Mouse (Mus musculus) heart, embryonic 10.5 days (tissue): ENCODE results near the gene Fancg. TPM values are rescaled to one million over a fixed set of nuclear protein-coding genes. Genes with fewer than 3 reads are reported as not detected.
A peak's percentile ranks its signal among the peaks of the same experiment; 100 is the strongest.

Experiments
- DNase-seq: peaks from one replicate; pipeline ENCODE4 v3.0.0-alpha.2; 2017; ENCODE audit warnings: low spot score
- H3K27ac ChIP-seq: fragments of 300-500 bp; sonication (generic); 2 replicates; pipeline ENCODE4 v1.5.1; 2016; ENCODE audit warnings: mild to moderate bottlenecking
- H3K27me3 ChIP-seq: fragments of 300-500 bp; sonication (generic); 2 replicates; pipeline ENCODE4 v1.6.1; 2016; ENCODE audit warnings: mild to moderate bottlenecking; ENCODE audit not compliant: poor library complexity, insufficient read depth, severe bottlenecking
- H3K36me3 ChIP-seq: fragments of 300-500 bp; sonication (generic); 2 replicates; pipeline ENCODE4 v1.6.1; 2016; ENCODE audit warnings: mild to moderate bottlenecking, moderate library complexity
- H3K4me1 ChIP-seq: fragments of 300-500 bp; sonication (generic); 2 replicates; pipeline ENCODE4 v1.6.1; 2016; ENCODE audit warnings: mild to moderate bottlenecking
- H3K4me3 ChIP-seq: fragments of 300-500 bp; sonication (generic); 2 replicates; pipeline ENCODE4 v1.5.1; 2016; ENCODE audit warnings: mild to moderate bottlenecking, moderate library complexity
- H3K9me3 ChIP-seq: fragments of 300-500 bp; sonication (generic); 2 replicates; pipeline ENCODE4 v1.6.1; 2016; ENCODE audit warnings: mild to moderate bottlenecking, moderate library complexity
- WGBS: fragments of 180-500 bp; shearing (Covaris S2); methylation state at CpG from one replicate; pipeline ENCODE4 v1.1.7; 2016; 5-methylcytosine and 5-hydroxymethylcytosine counted together
- polyA plus RNA-seq: library from polyadenylated mRNA; unstranded; fragments of >200 nt; fragmentation: Nextera tagmentation; extraction: Ambion mirVana; gene quantifications from 2 replicates; pipeline ENCODE4 v1.2.1, GENCODE M21; 2016

Fancg gene
- polyA plus RNA-seq, 1 experiment from 2014 or later: 18.0 TPM

GRCm38 (mm10) chr4:43030780-43031230, 20.5 kb upstream of the Fancg start:
- Histone ChIP-seq H3K27ac (peak overlapping the region; percentile 96), H3K4me3 (peak overlapping the region; percentile 73), H3K9me3 (no peaks in the 10 kb centered on the region), H3K27me3 (no peaks in the 10 kb centered on the region), H3K4me1 (peaks cover 19% of the 10 kb centered on the region), H3K36me3 (peaks cover 57% of the 10 kb centered on the region)
- 2% methylated on average over 28 of the region's 28 CpGs for WGBS
- DNase-seq: no peak

- Histone ChIP-seq H3K4me1 (peaks cover 19% of the 10 kb centered on the region), H3K27ac (peak overlapping the region; percentile 96), H3K9me3 (no peaks in the 10 kb centered on the region), H3K4me3 (peak overlapping the region; percentile 73), H3K27me3 (no peaks in the 10 kb centered on the region), H3K36me3 (peaks cover 54% of the 10 kb centered on the region)
- no peak for DNase-seq
- 66% methylated on average over 9 of the region's 9 CpGs for WGBS
These were observed 20.0 kb upstream of the Fancg start for GRCm38 (mm10) chr4:43030352-43030751.

- no peak for DNase-seq
- Histone ChIP-seq H3K36me3 (peaks cover 52% of the 10 kb centered on the region), H3K4me1 (peaks cover 25% of the 10 kb centered on the region), H3K4me3 (no peak overlapping the region; the same call in 1 of the 2 replicates), H3K9me3 (no peaks in the 10 kb centered on the region), H3K27me3 (no peaks in the 10 kb centered on the region), H3K27ac (no peak overlapping the region)
- 89% methylated on average over 9 of the region's 9 CpGs for WGBS
These were observed 19.4 kb upstream of the Fancg start for GRCm38 (mm10) chr4:43029749-43030148.

- 92% methylated on average over 7 of the region's 7 CpGs for WGBS
- no peak overlapping the region for H3K27ac ChIP-seq
- no peaks in the 10 kb centered on the region for H3K9me3 ChIP-seq
- no peak for DNase-seq
- no peak overlapping the region for H3K4me3 ChIP-seq
- H3K36me3 ChIP-seq: peaks cover 52% of the 10 kb centered on the region
- peaks cover 31% of the 10 kb centered on the region for H3K4me1 ChIP-seq
- no peaks in the 10 kb centered on the region for H3K27me3 ChIP-seq
These were observed 18.8 kb upstream of the Fancg start for GRCm38 (mm10) chr4:43029121-43029520.

GRCm38 (mm10) chr4:43025084-43025960, 15.0 kb upstream of the Fancg start, which contains the start of gene Pigo:
Gene Pigo, minus strand, starts transcription at chr4:43025819.
- no peaks in the 10 kb centered on the region for H3K9me3 ChIP-seq
- peaks cover 81% of the 10 kb centered on the region for H3K36me3 ChIP-seq
- H3K27ac ChIP-seq: peak within 1 kb of the TSS; percentile 90
- peak within 1 kb of the TSS; percentile 74 for H3K4me3 ChIP-seq
- WGBS: 8% methylated on average over 42 of the region's 42 CpGs
- peak; percentile 96 for DNase-seq
- H3K27me3 ChIP-seq: no peaks in the 10 kb centered on the region
- H3K4me1 ChIP-seq: peaks cover 20% of the 10 kb centered on the region

GRCm38 (mm10) chr4:43024673-43025072, 14.4 kb upstream of the Fancg start:
- Histone ChIP-seq H3K27ac (peak overlapping the region; percentile 90), H3K27me3 (no peaks in the 10 kb centered on the region), H3K4me3 (peak overlapping the region; percentile 74), H3K4me1 (peaks cover 14% of the 10 kb centered on the region), H3K36me3 (peaks cover 84% of the 10 kb centered on the region), H3K9me3 (no peaks in the 10 kb centered on the region)
- DNase-seq: no peak
- 73% methylated on average over 14 of the region's 14 CpGs for WGBS

- no peak overlapping the region for H3K27ac ChIP-seq
- peaks cover 11% of the 10 kb centered on the region for H3K4me1 ChIP-seq
- H3K4me3 ChIP-seq: no peak overlapping the region
- H3K27me3 ChIP-seq: no peaks in the 10 kb centered on the region
- WGBS: 72% methylated on average over 17 of the region's 17 CpGs
- H3K36me3 ChIP-seq: peaks cover 81% of the 10 kb centered on the region
- no peaks in the 10 kb centered on the region for H3K9me3 ChIP-seq
- DNase-seq: no peak
These were observed 11.0 kb upstream of the Fancg start for GRCm38 (mm10) chr4:43021341-43021740.

- no peak overlapping the region for H3K4me3 ChIP-seq
- peaks cover 81% of the 10 kb centered on the region for H3K36me3 ChIP-seq
- 85% methylated on average over 16 of the region's 16 CpGs for WGBS
- H3K27me3 ChIP-seq: no peaks in the 10 kb centered on the region
- no peak overlapping the region for H3K27ac ChIP-seq
- no peak for DNase-seq
- no peaks in the 10 kb centered on the region for H3K9me3 ChIP-seq
- H3K4me1 ChIP-seq: peaks cover 11% of the 10 kb centered on the region
These were observed 10.6 kb upstream of the Fancg start for GRCm38 (mm10) chr4:43020876-43021275.

- peaks cover 81% of the 10 kb centered on the region for H3K36me3 ChIP-seq
These were observed 9.5 kb upstream of the Fancg start for GRCm38 (mm10) chr4:43019641-43020465.

GRCm38 (mm10) chr4:43019176-43019575, 8.9 kb upstream of the Fancg start:
- DNase-seq: no peak
- H3K36me3 ChIP-seq: peaks cover 75% of the 10 kb centered on the region
- H3K27me3 ChIP-seq: no peaks in the 10 kb centered on the region
- H3K4me1 ChIP-seq: 0 out of 2 replicates have a peak, but pooled peaks cover under 1% of the 10 kb centered on the region
- no peak overlapping the region for H3K27ac ChIP-seq
- no peak overlapping the region for H3K4me3 ChIP-seq
- 92% methylated on average over 10 of the region's 10 CpGs for WGBS
- H3K9me3 ChIP-seq: no peaks in the 10 kb centered on the region

More at GRCm38 (mm10) chr4:43019641-43020465, 9.5 kb upstream of the Fancg start:
- H3K4me1 ChIP-seq: peaks cover 7% of the 10 kb centered on the region
- WGBS: 81% methylated on average over 23 of the region's 23 CpGs
- H3K27me3 ChIP-seq: no peaks in the 10 kb centered on the region
- H3K4me3 ChIP-seq: no peak overlapping the region
- H3K9me3 ChIP-seq: no peaks in the 10 kb centered on the region
- DNase-seq: no peak
- H3K27ac ChIP-seq: no peak overlapping the region

GRCm38 (mm10) chr4:43018156-43018555, 7.8 kb upstream of the Fancg start:
- DNase-seq: no peak
- Histone ChIP-seq H3K9me3 (no peaks in the 10 kb centered on the region), H3K4me1 (no peaks in the 10 kb centered on the region), H3K27me3 (no peaks in the 10 kb centered on the region), H3K4me3 (no peak overlapping the region), H3K27ac (no peak overlapping the region), H3K36me3 (peaks cover 64% of the 10 kb centered on the region)
- 85% methylated on average over 4 of the region's 4 CpGs for WGBS

GRCm38 (mm10) chr4:43012091-43012490, 1.8 kb upstream of the Fancg start:
- WGBS: 95% methylated on average over 1 of the region's 1 CpGs
- DNase-seq: no peak
- Histone ChIP-seq H3K4me1 (peaks cover 21% of the 10 kb centered on the region), H3K9me3 (no peaks in the 10 kb centered on the region), H3K36me3 (peaks cover 8% of the 10 kb centered on the region; the same call in 1 of the 2 replicates), H3K27ac (no peak overlapping the region), H3K27me3 (no peaks in the 10 kb centered on the region), H3K4me3 (no peak overlapping the region)

GRCm38 (mm10) chr4:43005765-43006164, 4.5 kb downstream of the Fancg start:
- Histone ChIP-seq H3K27ac (no peak overlapping the region), H3K9me3 (no peaks in the 10 kb centered on the region), H3K4me1 (peaks cover 17% of the 10 kb centered on the region), H3K36me3 (peaks cover 19% of the 10 kb centered on the region), H3K27me3 (no peaks in the 10 kb centered on the region), H3K4me3 (no peak overlapping the region)
- no peak for DNase-seq
- WGBS: 57% methylated on average over 2 of the region's 2 CpGs
